Mouse (Mus musculus) liver, embryonic 12.5 days (tissue): ENCODE results near the gene Drd1. TPM values are rescaled to one million over a fixed set of nuclear protein-coding genes. Genes with fewer than 3 reads are reported as not detected.

ENCODE experiments used
- ATAC-seq: fragments of 200-750 bp; cut with Nextera tagmentation; 2 replicates; pipeline ENCODE4 v1.8.0; 2017; ENCODE audit warnings: moderate number of reproducible peaks, mild to moderate bottlenecking, moderate library complexity
- H3K27ac ChIP-seq: fragments of 300-500 bp; sonication (generic); 2 replicates; pipeline ENCODE4 v1.5.1; 2016; ENCODE audit warnings: mild to moderate bottlenecking
- H3K27me3 ChIP-seq: fragments of 300-500 bp; sonication (generic); replicated peaks from 2 replicates; pipeline ENCODE4 v1.6.1; 2016; ENCODE audit warnings: mild to moderate bottlenecking, moderate library complexity
- H3K36me3 ChIP-seq: fragments of 300-500 bp; sonication (generic); 2 replicates; pipeline ENCODE4 v1.6.1; 2016; ENCODE audit warnings: mild to moderate bottlenecking, moderate library complexity
- H3K4me1 ChIP-seq: fragments of 300-500 bp; sonication (generic); 2 replicates; pipeline ENCODE4 v1.6.1; 2016
- H3K4me2 ChIP-seq: fragments of 300-500 bp; sonication (generic); 2 replicates; pipeline ENCODE4 v1.6.1; 2016; ENCODE audit warnings: mild to moderate bottlenecking, moderate library complexity
- H3K4me3 ChIP-seq: fragments of 300-500 bp; sonication (generic); 2 replicates; pipeline ENCODE4 v1.5.1; 2016; ENCODE audit warnings: mild to moderate bottlenecking, moderate library complexity
- H3K9ac ChIP-seq: fragments of 300-500 bp; sonication (generic); 2 replicates; pipeline ENCODE4 v1.6.1; 2016; ENCODE audit warnings: mild to moderate bottlenecking, moderate library complexity
- H3K9me3 ChIP-seq: fragments of 300-500 bp; sonication (generic); replicated peaks from 2 replicates; pipeline ENCODE4 v1.6.1; 2016; ENCODE audit warnings: mild to moderate bottlenecking, moderate library complexity
- WGBS: fragments of 180-500 bp; shearing (Covaris S2); methylation state at CpG from one replicate; pipeline ENCODE4 v1.1.7; 2016; ENCODE audit not compliant: insufficient replicate concordance; 5-methylcytosine and 5-hydroxymethylcytosine counted together
- polyA plus RNA-seq: library from polyadenylated mRNA; unstranded; fragments of >200 nt; fragmentation: Nextera tagmentation; extraction: Ambion mirVana; gene quantifications from 2 replicates; pipeline ENCODE4 v1.2.1, GENCODE M21; 2016

Drd1 gene
- polyA plus RNA-seq, 1 experiment from 2014 or later = not detected

- WGBS = 81% methylated on average over 5 of the region's 5 CpGs
- Histone ChIP-seq H3K36me3 (peaks cover 61% of the 10 kb centered on the region), H3K4me3 (no peak overlapping the region), H3K9me3 (no peaks in the 10 kb centered on the region), H3K27me3 (no peaks in the 10 kb centered on the region), H3K27ac (no peak overlapping the region), H3K4me1 (peaks cover 28% of the 10 kb centered on the region), H3K4me2 (no peak overlapping the region), H3K9ac (no peak overlapping the region)
- ATAC-seq = no peak
Measured at GRCm38 (mm10) chr13:54084826-54085225, 29.3 kb upstream of the Drd1 start.

- Histone ChIP-seq H3K9ac (no peak overlapping the region), H3K4me3 (no peak overlapping the region), H3K4me1 (peaks cover 35% of the 10 kb centered on the region), H3K36me3 (peaks cover 57% of the 10 kb centered on the region), H3K4me2 (no peak overlapping the region), H3K9me3 (no peaks in the 10 kb centered on the region), H3K27ac (no peak overlapping the region), H3K27me3 (no peaks in the 10 kb centered on the region)
- ATAC-seq = no peak
- WGBS = 68% methylated on average over 4 of the region's 4 CpGs
Measured at GRCm38 (mm10) chr13:54084178-54084577, 28.7 kb upstream of the Drd1 start.

GRCm38 (mm10) chr13:54082946-54083345 lies 27.4 kb upstream of the Drd1 start:
- Histone ChIP-seq H3K4me3 (no peak overlapping the region), H3K36me3 (peaks cover 47% of the 10 kb centered on the region), H3K9ac (no peak overlapping the region), H3K27me3 (no peaks in the 10 kb centered on the region), H3K9me3 (no peaks in the 10 kb centered on the region), H3K4me1 (peaks cover 47% of the 10 kb centered on the region), H3K4me2 (no peak overlapping the region), H3K27ac (no peak overlapping the region)
- ATAC-seq = no peak
- 36% methylated on average over 5 of the region's 5 CpGs for whole genome bisulfite sequencing

DNA sequence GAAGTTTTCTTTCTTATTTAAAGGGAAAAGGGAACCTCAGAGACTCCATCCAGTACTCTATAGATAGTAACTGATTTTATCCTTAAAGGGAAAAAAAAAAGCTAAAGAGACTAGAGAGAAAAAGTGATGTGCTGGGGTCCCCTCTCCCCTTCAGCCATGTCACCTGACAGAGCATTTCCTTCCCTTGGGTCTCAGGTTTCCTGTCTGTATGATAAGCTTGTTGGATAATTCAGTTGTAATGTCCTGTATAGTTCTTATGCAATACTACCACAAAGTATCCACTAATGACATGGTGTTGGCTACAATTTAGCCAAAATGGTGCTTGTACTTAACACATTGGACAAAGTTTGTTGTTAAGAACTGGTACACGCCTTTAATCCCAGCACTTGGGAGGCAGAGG lies 25.3 kb upstream of the Drd1 start:
- Histone ChIP-seq H3K9me3 (no peaks in the 10 kb centered on the region), H3K4me2 (no peak overlapping the region), H3K4me3 (no peak overlapping the region), H3K9ac (no peak overlapping the region), H3K4me1 (peaks cover 63% of the 10 kb centered on the region), H3K27me3 (no peaks in the 10 kb centered on the region), H3K27ac (no peak overlapping the region), H3K36me3 (peaks cover 40% of the 10 kb centered on the region)
- no peak for ATAC-seq
- WGBS = 77% methylated on average over 1 of the region's 1 CpGs

DNA sequence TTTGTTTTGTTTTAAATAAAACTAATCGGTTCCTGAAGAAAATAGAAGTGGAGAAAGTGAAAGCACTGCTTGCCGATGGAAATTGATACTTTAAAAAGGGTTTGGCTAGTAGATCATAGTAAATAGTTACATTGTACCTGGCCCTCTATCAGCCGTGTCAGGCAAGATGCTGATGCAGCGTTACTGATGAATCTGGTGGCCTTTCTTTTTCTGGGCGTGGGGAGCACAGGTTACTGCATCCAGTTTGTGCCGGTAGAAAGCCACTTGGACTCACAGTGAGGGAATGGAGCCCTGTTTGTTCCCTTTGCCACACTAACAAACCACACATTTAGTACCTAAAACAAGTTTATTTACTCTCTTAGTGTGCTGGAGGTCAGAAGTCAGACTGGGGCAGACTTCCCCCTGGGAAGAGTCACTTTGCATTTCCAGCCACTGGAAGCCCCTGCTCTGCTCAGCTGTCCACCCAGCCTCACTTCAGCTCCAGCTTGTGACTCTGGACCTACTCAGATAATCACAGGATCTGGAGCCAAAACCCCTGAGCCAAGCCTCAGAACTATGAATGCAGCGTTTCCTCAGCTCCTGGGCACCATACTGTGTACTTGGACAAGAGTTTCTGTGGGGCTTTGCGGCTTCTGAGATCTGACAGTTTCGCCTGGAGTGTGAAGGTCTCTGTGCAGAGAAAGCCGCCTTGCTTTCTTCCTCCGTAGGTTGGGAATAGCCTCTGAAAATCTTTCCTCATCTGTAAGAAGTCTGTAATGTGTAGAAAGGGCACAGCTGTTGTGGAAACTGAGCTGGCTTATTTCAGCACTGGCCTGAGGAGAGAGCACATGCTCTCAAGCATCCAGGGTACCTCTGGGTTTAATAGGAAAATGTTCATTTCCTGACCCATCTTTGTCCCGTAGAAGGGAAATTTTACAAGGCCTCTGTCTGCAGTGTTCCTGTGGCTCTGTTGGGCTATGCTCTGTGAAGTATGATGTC lies 24.6 kb upstream of the Drd1 start:
- H3K27ac ChIP-seq = 0 out of 2 replicates have a peak overlapping the region, but pooled peaks have one; percentile 15
- no peaks in the 10 kb centered on the region for H3K27me3 ChIP-seq
- peaks cover 38% of the 10 kb centered on the region for H3K36me3 ChIP-seq
- no peak overlapping the region for H3K9ac ChIP-seq
- no peak overlapping the region for H3K4me2 ChIP-seq
- peaks cover 68% of the 10 kb centered on the region for H3K4me1 ChIP-seq
- no peak for ATAC-seq
- 55% methylated on average over 12 of the region's 12 CpGs for WGBS
- no peak overlapping the region for H3K4me3 ChIP-seq
- H3K9me3 ChIP-seq = no peaks in the 10 kb centered on the region

DNA sequence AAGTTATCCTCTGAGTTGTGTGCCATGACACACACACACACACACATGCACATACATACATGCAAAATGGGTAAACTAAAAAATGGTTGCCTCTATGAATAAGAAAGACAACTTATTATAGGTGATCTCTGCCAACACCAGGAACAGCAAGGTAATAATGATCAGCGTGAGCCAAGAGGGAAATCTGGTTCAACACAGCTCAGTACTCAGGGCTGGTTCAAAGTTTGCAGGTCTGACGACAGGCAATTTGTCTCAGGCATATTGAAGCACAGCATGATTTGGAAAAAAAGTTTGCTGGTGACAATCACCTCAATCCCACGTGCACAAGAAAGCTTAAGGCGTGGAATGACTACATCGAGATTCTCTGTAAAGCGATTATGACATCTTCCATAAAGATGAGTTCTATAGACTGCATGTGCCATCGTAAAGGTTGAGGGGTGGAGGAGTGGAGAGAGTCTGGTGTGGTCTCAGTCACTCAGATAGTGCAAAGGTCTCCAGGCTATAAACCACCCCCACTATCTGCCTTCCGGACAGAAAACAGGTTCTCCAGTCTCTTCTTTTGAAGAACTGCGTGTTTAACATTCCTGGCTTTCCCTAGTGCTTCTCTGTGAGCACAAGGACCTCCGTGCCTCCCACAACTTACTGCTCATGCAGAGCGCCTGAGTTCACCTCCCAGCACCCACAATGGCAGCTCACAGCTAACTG lies 22.1 kb upstream of the Drd1 start:
- Histone ChIP-seq H3K9me3 (no peaks in the 10 kb centered on the region), H3K36me3 (peaks cover 33% of the 10 kb centered on the region), H3K4me2 (no peak overlapping the region), H3K27ac (no peak overlapping the region), H3K4me1 (peaks cover 76% of the 10 kb centered on the region), H3K4me3 (no peak overlapping the region), H3K27me3 (no peaks in the 10 kb centered on the region), H3K9ac (no peak overlapping the region)
- 67% methylated on average over 11 of the region's 11 CpGs for WGBS
- no peak for ATAC-seq

GRCm38 (mm10) chr13:54076762-54077460 lies 21.4 kb upstream of the Drd1 start:
- Histone ChIP-seq H3K27me3 (no peaks in the 10 kb centered on the region), H3K9ac (no peak overlapping the region; the same call in 1 of the 2 replicates), H3K4me1 (peaks cover 76% of the 10 kb centered on the region), H3K36me3 (peaks cover 33% of the 10 kb centered on the region), H3K27ac (no peak overlapping the region), H3K4me3 (no peak overlapping the region), H3K4me2 (no peak overlapping the region), H3K9me3 (no peaks in the 10 kb centered on the region)
- 79% methylated on average over 11 of the region's 11 CpGs for WGBS
- no peak for ATAC-seq

- Histone ChIP-seq H3K36me3 (peaks cover 33% of the 10 kb centered on the region), H3K9ac (no peak overlapping the region), H3K4me2 (no peak overlapping the region), H3K27ac (no peak overlapping the region), H3K27me3 (no peaks in the 10 kb centered on the region), H3K4me1 (peaks cover 76% of the 10 kb centered on the region), H3K9me3 (no peaks in the 10 kb centered on the region), H3K4me3 (no peak overlapping the region)
- ATAC-seq = no peak
- WGBS = 78% methylated on average over 6 of the region's 6 CpGs
Measured at GRCm38 (mm10) chr13:54076051-54076450, 20.5 kb upstream of the Drd1 start.

GRCm38 (mm10) chr13:54075416-54075815 lies 19.9 kb upstream of the Drd1 start:
- Histone ChIP-seq H3K36me3 (peaks cover 33% of the 10 kb centered on the region), H3K27me3 (no peaks in the 10 kb centered on the region), H3K4me2 (no peak overlapping the region), H3K4me1 (peaks cover 72% of the 10 kb centered on the region), H3K27ac (no peak overlapping the region), H3K9me3 (no peaks in the 10 kb centered on the region), H3K4me3 (no peak overlapping the region), H3K9ac (no peak overlapping the region)
- ATAC-seq = no peak
- WGBS = 68% methylated on average over 2 of the region's 2 CpGs

GRCm38 (mm10) chr13:54073491-54073890 lies 18.0 kb upstream of the Drd1 start:
- Histone ChIP-seq H3K9me3 (no peaks in the 10 kb centered on the region), H3K27me3 (no peaks in the 10 kb centered on the region), H3K9ac (peak overlapping the region; percentile 91; the same call in 1 of the 2 replicates), H3K4me3 (peak overlapping the region; percentile 86), H3K36me3 (peaks cover 29% of the 10 kb centered on the region), H3K4me2 (peak overlapping the region; percentile 76), H3K27ac (peak overlapping the region; percentile 84), H3K4me1 (peaks cover 53% of the 10 kb centered on the region)
- ATAC-seq = no peak
- 67% methylated on average over 2 of the region's 2 CpGs for WGBS

DNA sequence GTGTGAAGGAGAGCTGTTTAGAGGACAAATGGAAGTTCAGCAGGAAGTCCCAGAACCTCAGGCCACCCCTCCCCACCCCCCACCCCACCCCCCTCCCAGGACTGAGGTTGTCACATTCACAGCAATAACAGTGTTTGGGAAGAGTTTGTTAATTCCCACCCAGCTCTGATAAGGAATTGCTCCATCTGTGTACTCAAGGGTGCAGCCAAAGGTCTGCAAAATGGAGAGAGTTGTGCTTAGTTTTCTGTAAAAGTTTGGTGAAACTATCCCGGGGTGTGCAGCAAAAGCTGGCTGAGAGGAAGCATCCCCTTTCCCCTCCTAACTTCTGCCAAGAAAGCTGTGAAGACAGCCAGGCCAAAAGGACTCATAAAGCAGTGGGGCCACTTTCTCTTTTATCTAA lies 17.6 kb upstream of the Drd1 start:
- Histone ChIP-seq H3K4me1 (peaks cover 48% of the 10 kb centered on the region), H3K27ac (peak overlapping the region; percentile 84), H3K9ac (peak overlapping the region; percentile 91), H3K4me2 (peak overlapping the region; percentile 76), H3K27me3 (no peaks in the 10 kb centered on the region), H3K9me3 (no peaks in the 10 kb centered on the region), H3K36me3 (peaks cover 28% of the 10 kb centered on the region), H3K4me3 (peak overlapping the region; percentile 86)
- WGBS = 7% methylated on average over 1 of the region's 1 CpGs
- ATAC-seq = peak; percentile 30; the same call in 1 of the 2 replicates
